Mouse (Mus musculus) duodenum, adult 2 months (tissue): ENCODE measurements around the gene Sirt3. TPM values are rescaled to one million over a fixed set of nuclear protein-coding genes. Genes with fewer than 3 reads are reported as not detected.

Source experiments
- polyA plus RNA-seq: library from polyadenylated mRNA; depleted of rRNA; stranded (reverse); fragments of >200 nt; gene quantifications from 2 replicates; pipeline ENCODE4 v1.2.3, GENCODE M21; 2012; ENCODE audit warnings: low replicate concordance; rRNA removed

Sirt3 gene
- polyA plus RNA-seq: 23.5 and 27.7 TPM in 2 replicates

GRCm38 (mm10) chr7:140881696-140882468, at the start of gene Sirt3, which contains the start of gene Psmd13:
TSS of gene Sirt3 (minus strand) at chr7:140882309.
TSS of gene Psmd13 (plus strand) at chr7:140881968.

GRCm38 (mm10) chr7:140920418-140921029, 38.4 kb upstream of the Sirt3 start, which contains the start of gene Nlrp6:
TSS of gene Nlrp6 (plus strand) at chr7:140920902.

DNA sequence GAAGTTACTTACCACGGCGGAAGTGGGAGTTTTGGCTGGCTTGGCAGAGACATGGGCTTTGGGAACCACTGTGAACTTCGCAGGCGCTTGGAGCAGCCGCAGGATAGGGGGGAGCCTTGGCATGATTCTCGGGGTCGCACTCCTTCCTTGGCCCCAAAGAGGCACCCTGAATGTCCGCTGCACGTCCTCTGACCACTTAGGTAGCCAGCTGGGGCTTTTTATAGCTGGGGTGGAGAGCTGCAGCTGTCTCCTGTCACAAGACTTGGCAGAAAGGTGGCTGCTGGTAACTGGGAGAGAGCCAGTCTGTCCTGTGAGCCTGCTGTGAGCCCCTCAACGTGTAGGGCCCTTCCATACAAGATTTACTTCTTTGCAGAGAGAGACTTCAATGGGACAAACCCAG, 18.1 kb upstream of the Sirt3 start, which contains the start of gene Cox8b:
Gene Cox8b (minus strand): TSS at position 227 of the 400 bp plus-strand sequence.

GRCm38 (mm10) chr7:140857550-140858505, 24.3 kb downstream of the Sirt3 start, which contains the start of gene Bet1l:
TSS of gene Bet1l (minus strand) at chr7:140857577.

GRCm38 (mm10) chr7:140856785-140857549, 25.1 kb downstream of the Sirt3 start, which contains the start of gene Ric8a:
TSS of gene Ric8a (plus strand) at chr7:140856957.

GRCm38 (mm10) chr7:140855860-140856784, 26.0 kb downstream of the Sirt3 start, which contains the start of gene Gm45785:
TSS of gene Gm45785 (minus strand) at chr7:140856331.

DNA sequence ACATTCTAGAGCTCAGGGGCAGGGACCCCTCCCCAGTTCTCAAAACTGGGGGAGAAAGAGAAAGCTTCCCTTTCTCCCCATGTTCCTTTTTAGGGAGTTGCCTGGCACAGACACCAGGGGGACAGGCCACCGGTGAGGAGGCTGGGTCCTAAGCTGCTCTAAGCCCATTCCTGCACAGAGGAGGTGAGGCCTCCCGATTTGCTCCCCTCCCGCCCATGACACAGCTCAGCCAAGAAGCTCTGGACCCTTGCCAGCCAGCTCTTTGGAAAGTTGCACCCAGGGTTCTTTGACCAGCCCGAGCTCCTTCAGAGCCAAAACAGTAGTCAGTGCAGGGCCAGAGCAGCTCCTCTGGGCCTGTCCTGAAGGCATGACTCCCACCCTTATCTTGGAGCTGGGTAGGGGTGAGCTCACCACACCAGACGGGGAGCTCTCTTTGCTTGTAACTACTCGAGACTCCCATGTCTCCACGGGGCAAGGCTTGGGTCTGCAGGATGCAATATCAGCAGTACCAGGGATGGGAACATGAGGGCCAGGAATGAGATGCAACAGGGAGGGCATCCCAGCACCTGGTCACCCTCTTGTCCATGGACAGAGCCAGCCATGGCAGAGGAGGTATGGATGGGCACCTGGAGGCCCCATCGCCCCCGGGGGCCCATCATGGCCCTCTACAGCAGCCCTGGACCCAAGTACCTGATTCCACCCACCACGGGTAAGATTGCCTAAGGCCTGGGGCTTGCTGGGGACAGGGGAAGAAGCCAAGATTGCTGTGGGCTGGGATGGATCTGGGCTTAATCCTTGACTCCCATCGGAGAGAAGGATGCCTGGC, 34.1 kb downstream of the Sirt3 start, which contains the start of gene Odf3:
Gene Odf3 (plus strand): TSS at position 51 of the 826 bp plus-strand sequence.

DNA sequence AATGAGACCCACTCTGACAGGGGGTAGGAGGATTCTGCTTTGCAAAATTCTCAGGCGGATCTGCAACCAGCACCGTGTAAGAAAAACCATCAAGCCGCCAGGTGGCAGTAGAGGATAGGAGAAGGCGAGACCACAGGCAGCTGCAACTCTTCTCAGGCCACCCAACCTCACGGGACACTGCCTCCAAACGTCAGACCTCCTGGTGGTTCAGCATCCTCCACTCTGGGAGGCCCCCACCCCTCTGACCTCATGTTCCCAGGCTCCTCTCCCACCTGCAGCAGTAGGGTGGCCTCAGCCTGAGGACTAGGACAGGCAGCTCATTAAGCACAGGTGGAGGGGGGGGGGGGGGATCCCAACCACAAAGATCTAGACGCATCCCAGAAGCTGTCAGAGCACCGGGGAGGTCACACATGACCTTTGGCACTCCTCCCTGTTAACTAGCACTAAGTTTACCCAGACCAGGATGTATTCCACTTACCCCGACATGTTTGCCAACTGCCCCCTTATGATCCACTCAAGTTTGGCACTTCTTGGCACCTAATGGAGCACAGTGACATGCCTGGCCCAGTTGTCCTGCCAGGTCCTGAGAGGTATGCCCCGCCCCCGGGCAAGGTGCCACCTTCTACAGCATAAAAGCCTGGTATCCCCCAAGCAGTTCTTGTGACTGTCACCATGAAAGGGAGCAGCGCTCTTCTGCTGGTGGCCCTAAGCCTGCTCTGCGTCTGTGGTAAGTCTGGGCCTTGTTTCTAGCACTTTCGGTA, 37.0 kb downstream of the Sirt3 start, which contains the start of gene Scgb1c1:
Gene Scgb1c1 (plus strand): TSS at position 643 of the 761 bp plus-strand sequence.

GRCm38 (mm10) chr7:140834968-140835757, 46.9 kb downstream of the Sirt3 start, which contains the start of gene Urah:
TSS of gene Urah (plus strand) at chr7:140835018.

GRCm38 (mm10) chr7:140821653-140822329, 60.3 kb downstream of the Sirt3 start, which contains the start of gene Zfp941:
TSS of gene Zfp941 (minus strand) at chr7:140822178.

Other genes starting within 250 kb of the Sirt3 start
- gene Olfr53, start 235.9 kb downstream of the Sirt3 start, polyA plus RNA-seq: not detected in 2 replicates
- not detected in 2 replicates for gene Olfr539, start 222.4 kb downstream of the Sirt3 start, polyA plus RNA-seq
- not detected in 2 replicates for gene Olfr45, start 200.4 kb downstream of the Sirt3 start, polyA plus RNA-seq
- gene Olfr541, start 185.0 kb downstream of the Sirt3 start, polyA plus RNA-seq: not detected in 2 replicates
- 0.25 and 0.65 TPM in 2 replicates for gene Cyp2e1, start 118.6 kb downstream of the Sirt3 start, polyA plus RNA-seq
- gene Syce1, start 94.5 kb downstream of the Sirt3 start, polyA plus RNA-seq: not detected in 2 replicates
- gene Zfp941, start 60.1 kb downstream of the Sirt3 start, polyA plus RNA-seq: 0.02 TPM in 1 of 2 replicates, not detected in the other
- gene Urah, start 47.3 kb downstream of the Sirt3 start, polyA plus RNA-seq: 70.0 and 92.2 TPM in 2 replicates
- not detected in 2 replicates for gene Scgb1c1, start 36.8 kb downstream of the Sirt3 start, polyA plus RNA-seq
- not detected in 2 replicates for gene Odf3, start 34.5 kb downstream of the Sirt3 start, polyA plus RNA-seq
- not detected in 2 replicates for gene Gm45785, start 26.0 kb downstream of the Sirt3 start, polyA plus RNA-seq
- 66.8 and 79.2 TPM in 2 replicates for gene Ric8a, start 25.4 kb downstream of the Sirt3 start, polyA plus RNA-seq
- gene Bet1l, start 24.7 kb downstream of the Sirt3 start, polyA plus RNA-seq: 11.4 and 14.3 TPM in 2 replicates
- gene Psmd13, start 341 bp downstream of the Sirt3 start, polyA plus RNA-seq: 44.5 and 51.9 TPM in 2 replicates
- gene Cox8b, start 18.1 kb upstream of the Sirt3 start, polyA plus RNA-seq: 3.8 and 7.2 TPM in 2 replicates
- gene Nlrp6, start 38.6 kb upstream of the Sirt3 start, polyA plus RNA-seq: 71.9 and 89.3 TPM in 2 replicates
- 17.9 and 19.5 TPM in 2 replicates for gene Pgghg, start 59.1 kb upstream of the Sirt3 start, polyA plus RNA-seq
- gene Ifitm5, start 68.0 kb upstream of the Sirt3 start, polyA plus RNA-seq: 1.1 and 1.3 TPM in 2 replicates
- gene Gm45717, start 73.6 kb upstream of the Sirt3 start, polyA plus RNA-seq: not detected in 2 replicates
- 322 and 327 TPM in 2 replicates for gene Ifitm2, start 73.7 kb upstream of the Sirt3 start, polyA plus RNA-seq
- 69.2 and 79.8 TPM in 2 replicates for gene Ifitm1, start 84.9 kb upstream of the Sirt3 start, polyA plus RNA-seq
- gene Ifitm3, start 128.5 kb upstream of the Sirt3 start, polyA plus RNA-seq: 90.0 and 119 TPM in 2 replicates
- 0.75 and 2.8 TPM in 2 replicates for gene Ifitm6, start 135.6 kb upstream of the Sirt3 start, polyA plus RNA-seq
- not detected in 2 replicates for gene Gm17387, start 146.8 kb upstream of the Sirt3 start, polyA plus RNA-seq
- gene B4galnt4, start 178.8 kb upstream of the Sirt3 start, polyA plus RNA-seq: 12.4 and 24.8 TPM in 2 replicates
- gene Pkp3, start 195.9 kb upstream of the Sirt3 start, polyA plus RNA-seq: 124 and 153 TPM in 2 replicates
- 36.7 and 51.6 TPM in 2 replicates for gene Sigirr, start 218.3 kb upstream of the Sirt3 start, polyA plus RNA-seq
- gene Ano9, start 235.5 kb upstream of the Sirt3 start, polyA plus RNA-seq: 63.8 and 73.8 TPM in 2 replicates
- 22.2 and 35.2 TPM in 2 replicates for gene Ptdss2, start 240.1 kb upstream of the Sirt3 start, polyA plus RNA-seq